Mouse (Mus musculus): ENCODE results near the gene Ttc23l.

GRCm38 (mm10) chr15:10470941-10471340 lies 87.5 kb downstream of the Ttc23l start:
- TF ChIP-seq SMC3 (IDR thresholded peaks at IDR 0.05; ENCODE audit: low read depth, low read length) (no peak), HCFC1 (IDR thresholded peaks at IDR 0.05; ENCODE audit: low read depth, low read length) (no peak), GATA1 (IDR thresholded peaks at IDR 0.05; ENCODE audit: low read depth, low read length) (no peak), TCF12 (IDR thresholded peaks at IDR 0.05; ENCODE audit: low read depth, low read length) (no peak), UBTF (IDR thresholded peaks at IDR 0.05; ENCODE audit: borderline replicate concordance, insufficient read depth, low read depth, low read length) (no peak), CTCF (IDR thresholded peaks at IDR 0.05 in 2 of 3, conservative IDR thresholded peaks at IDR 0.05 in 1 of 3; ENCODE audit: control insufficient read depth in 1 of 3, insufficient read depth in 1 of 3, low read depth in 2 of 3, low read length in 3 of 3, poor library complexity in 1 of 3, severe bottlenecking in 1 of 3) (no peak), E2F4 (IDR thresholded peaks at IDR 0.05; ENCODE audit: borderline replicate concordance, low read depth, low read length) (no peak), USF2 (IDR thresholded peaks at IDR 0.05; ENCODE audit: borderline replicate concordance in 1 of 2, insufficient read depth in 1 of 2, low read depth in 1 of 2, low read length in 2 of 2) (no peak)

Data from MEL (cell line).